Mouse (Mus musculus) skeletal muscle tissue, adult 2 months (tissue): Measurements from ENCODE around the gene Cachd1.

Experiments used
- DNase-seq: peaks from one replicate; pipeline ENCODE4 v3.0.0-alpha.2; 2012; ENCODE audit warnings: low read depth, low spot score

Cachd1 gene

GRCm38 (mm10) chr4:101062146-101062545, 285.7 kb downstream of the Cachd1 start:
- peak; percentile 20 for DNase-seq

GRCm38 (mm10) chr4:101066401-101066800, 289.9 kb downstream of the Cachd1 start:
- no peak for DNase-seq

- no peak for DNase-seq
These were observed 292.3 kb downstream of the Cachd1 start, which contains the start of gene Raver2 for GRCm38 (mm10) chr4:101068786-101069153. Gene Raver2 (plus strand): TSS chr4:101068983.

- no peak for DNase-seq
These were observed 292.9 kb downstream of the Cachd1 start for GRCm38 (mm10) chr4:101069154-101069971.

DNA sequence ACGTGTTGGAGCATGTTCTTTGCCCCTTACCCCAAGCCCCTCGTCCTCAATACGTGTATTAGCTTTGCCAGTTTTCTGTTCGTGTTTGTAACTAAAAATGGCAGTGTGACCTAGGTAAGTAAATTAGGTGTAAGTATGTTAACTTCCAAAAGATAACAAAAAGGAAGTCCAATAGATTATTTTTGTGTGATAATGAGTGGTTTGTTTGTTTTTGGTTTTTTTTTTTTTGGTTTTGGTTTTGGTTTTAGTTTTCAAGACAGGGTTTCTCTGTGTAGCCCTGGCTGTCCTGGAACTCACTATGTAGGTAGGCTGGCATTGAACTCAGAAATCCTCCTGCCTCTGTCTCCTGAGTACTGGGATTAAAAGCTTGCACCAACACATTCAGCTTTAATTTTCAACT, 295.1 kb downstream of the Cachd1 start:
- DNase-seq = no peak

- no peak for DNase-seq
These were observed 299.9 kb downstream of the Cachd1 start for GRCm38 (mm10) chr4:101076425-101076824.
